Comparison of ENCODE assay signal across 8 mouse cellular contexts in genomic region chr17:35909919-35910369, GRCm38 (mm10). TPM values are rescaled to one million over a fixed set of nuclear protein-coding genes. Genes with fewer than 3 reads are reported as not detected.
DNase-seq lines count a peak whose midpoint lies in the region; ATAC-seq and TF ChIP-seq lines count a peak whose summit lies in the region.

TSS of gene Atat1 (minus strand) at chr17:35910075.

- peak within 1 kb of the TSS; percentile 74 for H3K4me3 ChIP-seq in hindbrain, embryonic 10.5 days
- peak within 1 kb of the TSS; percentile 62 for H3K4me3 ChIP-seq in lung, postnatal 0 days (ENCODE audit: low read depth, low read length)

- H3K9ac ChIP-seq in lung, postnatal 0 days (replicated peaks; ENCODE audit: low read depth) = peak within 1 kb of the TSS; percentile 43

- H3K9me3 ChIP-seq in hindbrain, embryonic 10.5 days = no peaks in the 10 kb centered on the region
- H3K9me3 ChIP-seq in lung, postnatal 0 days (ENCODE audit: low read length) = no peaks in the 10 kb centered on the region

- no peak for TF ChIP-seq CTCF in lung, postnatal 0 days (IDR thresholded peaks at IDR 0.05)

- peak within 1 kb of the TSS; percentile 92 for H3K27ac ChIP-seq in hindbrain, embryonic 10.5 days
- H3K27ac ChIP-seq in lung, postnatal 0 days (ENCODE audit: low read length) = peak within 1 kb of the TSS; percentile 75

- H3K27me3 ChIP-seq in hindbrain, embryonic 10.5 days (ENCODE audit: insufficient read depth, poor library complexity, severe bottlenecking) = no peaks in the 10 kb centered on the region
- no peaks in the 10 kb centered on the region for H3K27me3 ChIP-seq in lung, postnatal 0 days (replicated peaks; ENCODE audit: insufficient read depth, low read length)

- peaks cover 79% of the 10 kb centered on the region for H3K36me3 ChIP-seq in hindbrain, embryonic 10.5 days
- H3K36me3 ChIP-seq in lung, postnatal 0 days (ENCODE audit: insufficient read depth, low read length) = no peaks in the 10 kb centered on the region

- H3K4me1 ChIP-seq in hindbrain, embryonic 10.5 days (replicated peaks) = peaks cover 21% of the 10 kb centered on the region
- H3K4me1 ChIP-seq in lung, postnatal 0 days (ENCODE audit: insufficient read depth, low read depth, low read length) = no peaks in the 10 kb centered on the region

- TF ChIP-seq EP300 in lung, postnatal 0 days (IDR thresholded peaks at IDR 0.05) = 0 out of 2 replicates have a peak, but pooled peaks have one; percentile 11

- H3K4me2 ChIP-seq in lung, postnatal 0 days (replicated peaks; ENCODE audit: low read depth, low read length) = peak within 1 kb of the TSS; percentile 87

- ATAC-seq in frontal cortex, adult (ENCODE audit: low TSS enrichment) = peak; percentile 93
- ATAC-seq in lung, postnatal 0 days = peak; percentile 97

- peak; percentile 85 for DNase-seq in MEL-GATA-1-ER (ENCODE audit: extremely low read depth, low read depth)
- DNase-seq in cerebellum, adult 8-10 months = peak; percentile 83
- peak; percentile 96 for DNase-seq in hindbrain, embryonic 10.5 days (ENCODE audit: low spot score)
- DNase-seq in layer of hippocampus, adult 9-11 months = peak; percentile 96
- DNase-seq in lung, postnatal 0 days (ENCODE audit: low spot score) = peak; percentile 96
- DNase-seq in ovary, postnatal 14 days (ENCODE audit: low spot score) = peak; percentile 95
- DNase-seq in thymus, postnatal 14 days = peak; percentile 97

- 4% methylated on average over 25 of the region's 25 CpGs for WGBS in hindbrain, embryonic 10.5 days
- WGBS in lung, postnatal 0 days = 3% methylated on average over 25 of the region's 25 CpGs

RNA-seq across cellular contexts. Expression of gene Atat1, which starts in this region (rescaled TPM):
- polyA plus RNA-seq in hindbrain, embryonic 10.5 days (2016; fragmentation: Nextera tagmentation; extraction: Ambion mirVana) = 136 and 227 TPM in 2 replicates
- 19.3 and 24.6 TPM in 2 replicates for polyA plus RNA-seq in lung, postnatal 0 days (2015; fragmentation: Nextera tagmentation; extraction: Ambion mirVana)

Comparison
In these comparisons a context has a peak if more than half of its experiments do, and no peak if none do; other contexts are left out.
1. Peak in every context shown above with its lines: DNase-seq, ATAC-seq, H3K4me3 ChIP-seq and H3K27ac ChIP-seq.